Mouse (Mus musculus) ES-Bruce4 (cell line): ENCODE data around the gene Creld2.
A peak's percentile ranks its signal among the peaks of the same experiment; 100 is the strongest.

Source experiments
- CTCF ChIP-seq: IDR thresholded peaks from one replicate; pipeline ENCODE4 v1.8.1; 2011; ENCODE audit warnings: low read depth, low read length
- EP300 ChIP-seq: IDR thresholded peaks from 2 replicates; pipeline ENCODE4 v1.6.1; 2011; ENCODE audit warnings: low read depth, low read length; ENCODE audit not compliant: insufficient read depth
- POLR2A ChIP-seq: IDR thresholded peaks from one replicate; pipeline ENCODE4 v1.8.1; 2011; ENCODE audit warnings: low read length; ENCODE audit not compliant: insufficient read depth

GRCm38 (mm10) chr15:88867368-88868023 lies 48.0 kb downstream of the Creld2 start:
- TF ChIP-seq CTCF (no peak), EP300 (peak; percentile 95), POLR2A (no peak)
